Mouse (Mus musculus) olfactory bulb, adult 2 months (tissue): Measurements from ENCODE around the gene Rfx8. TPM values are rescaled to one million over a fixed set of nuclear protein-coding genes. Genes with fewer than 3 reads are reported as not detected.

Experiments used
- H3K27ac ChIP-seq: fragments of 200-500 bp; 2 replicates; pipeline ENCODE4 v1.5.1; 2012; ENCODE audit warnings: low read depth, low read length; ENCODE audit not compliant: insufficient read depth
- H3K4me1 ChIP-seq: fragments of 200-500 bp; 2 replicates; pipeline ENCODE4 v1.6.1; 2012; ENCODE audit warnings: low read length; ENCODE audit not compliant: control insufficient read depth, insufficient read depth
- H3K4me3 ChIP-seq: fragments of 200-500 bp; 2 replicates; pipeline ENCODE4 v1.5.1; 2012; ENCODE audit warnings: mild to moderate bottlenecking, low read depth, low read length, moderate library complexity; ENCODE audit not compliant: insufficient read depth
- CTCF ChIP-seq: fragments of 200-500 bp; IDR thresholded peaks from 2 replicates; pipeline ENCODE4 v1.5.1; 2012; ENCODE audit warnings: low read depth, mild to moderate bottlenecking, low read length, moderate library complexity; ENCODE audit not compliant: insufficient read depth
- POLR2A ChIP-seq: fragments of 200-500 bp; IDR thresholded peaks from 2 replicates; pipeline ENCODE4 v1.6.1; 2012; ENCODE audit warnings: mild to moderate bottlenecking, low read depth, low read length, moderate library complexity; ENCODE audit not compliant: insufficient read depth
- WGBS: fragments of 180-500 bp; shearing (Covaris S2); methylation state at CpG from one replicate; pipeline ENCODE4 v1.1.7; 2018; 5-methylcytosine and 5-hydroxymethylcytosine counted together
- polyA plus RNA-seq: library from polyadenylated mRNA; stranded (reverse); fragments of >200 nt; gene quantifications from 2 replicates; pipeline ENCODE4 v1.2.4, GENCODE M21; 2012; ENCODE audit warnings: low replicate concordance; ENCODE audit not compliant: missing spikeins, insufficient read depth, insufficient read length

Gene Rfx8
- polyA plus RNA-seq, 1 experiment, result not detected

DNA sequence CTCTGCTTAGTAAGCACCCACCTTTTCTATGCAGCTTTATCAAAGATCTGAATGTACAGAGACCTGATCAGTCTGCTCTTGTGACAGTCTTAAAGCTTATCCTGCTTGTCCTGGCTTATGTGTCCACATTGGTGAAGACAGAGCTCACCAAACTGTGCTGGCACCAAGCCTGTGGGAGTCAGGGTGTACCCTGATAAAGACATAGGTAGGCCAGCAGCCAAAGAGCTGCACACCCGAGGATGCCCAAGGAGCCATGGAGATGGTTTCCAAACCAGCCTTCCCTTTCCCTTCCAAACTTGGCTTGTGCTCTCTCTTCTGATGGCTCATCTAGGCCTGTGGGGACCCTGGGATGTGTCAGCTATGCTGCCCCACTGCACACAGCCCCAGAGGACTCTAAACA, 76.5 kb downstream of the Rfx8 start:
- peaks cover 9% of the 10 kb centered on the region; the same call in 1 of the 2 replicates for H3K4me1 ChIP-seq
- H3K27ac ChIP-seq, result no peak overlapping the region
- no peak overlapping the region for H3K4me3 ChIP-seq
- WGBS, result 91% methylated on average over 1 of the region's 1 CpGs
- no peak for TF ChIP-seq POLR2A
- no peak for TF ChIP-seq CTCF

DNA sequence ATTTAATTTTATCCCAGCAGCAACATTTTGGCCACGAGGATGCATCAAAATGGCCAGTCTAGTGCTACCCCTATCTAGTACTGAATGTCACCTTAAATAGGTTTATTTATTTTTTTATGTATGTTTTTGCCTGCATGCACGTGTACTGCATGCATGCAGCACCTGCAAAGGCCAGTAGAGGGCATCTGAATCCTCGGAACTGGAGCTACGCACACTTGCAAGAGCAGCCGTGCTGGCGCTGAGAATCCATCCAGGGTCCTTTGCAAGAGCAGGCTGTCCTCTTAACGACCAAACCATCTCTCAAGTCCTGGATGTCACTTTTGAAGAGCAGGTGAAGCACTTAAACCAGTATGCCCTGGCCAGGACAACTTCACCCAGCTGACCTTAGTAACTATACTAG, 79.1 kb downstream of the Rfx8 start:
- Histone ChIP-seq H3K4me1 (peaks cover 7% of the 10 kb centered on the region; the same call in 1 of the 2 replicates), H3K27ac (no peak overlapping the region), H3K4me3 (no peak overlapping the region)
- TF ChIP-seq CTCF (no peak), POLR2A (no peak)
- WGBS, result 90% methylated on average over 7 of the region's 7 CpGs

DNA sequence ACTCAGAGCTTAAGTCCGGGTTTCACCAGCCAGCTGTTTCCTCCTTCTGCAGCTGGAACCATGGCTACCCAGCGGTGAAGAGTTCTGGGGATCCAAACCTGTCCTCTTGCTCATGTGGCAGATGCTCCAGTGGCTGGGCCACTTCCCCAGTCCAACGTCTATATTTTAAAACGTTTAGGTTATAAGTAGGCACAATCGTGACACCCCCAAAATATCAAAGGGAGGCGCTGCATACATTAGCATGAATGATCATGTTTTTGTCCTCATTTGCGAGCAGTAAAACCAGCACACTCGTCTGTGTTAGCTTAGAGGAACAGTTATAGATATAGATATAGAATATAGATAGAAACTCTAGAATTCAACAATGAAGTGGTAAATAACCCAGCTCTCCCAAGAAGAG, 83.7 kb downstream of the Rfx8 start:
- Histone ChIP-seq H3K4me3 (no peak overlapping the region), H3K27ac (no peak overlapping the region), H3K4me1 (peaks cover 3% of the 10 kb centered on the region; the same call in 1 of the 2 replicates)
- 62% methylated on average over 8 of the region's 8 CpGs for WGBS
- no peak for TF ChIP-seq POLR2A
- TF ChIP-seq CTCF, result no peak

DNA sequence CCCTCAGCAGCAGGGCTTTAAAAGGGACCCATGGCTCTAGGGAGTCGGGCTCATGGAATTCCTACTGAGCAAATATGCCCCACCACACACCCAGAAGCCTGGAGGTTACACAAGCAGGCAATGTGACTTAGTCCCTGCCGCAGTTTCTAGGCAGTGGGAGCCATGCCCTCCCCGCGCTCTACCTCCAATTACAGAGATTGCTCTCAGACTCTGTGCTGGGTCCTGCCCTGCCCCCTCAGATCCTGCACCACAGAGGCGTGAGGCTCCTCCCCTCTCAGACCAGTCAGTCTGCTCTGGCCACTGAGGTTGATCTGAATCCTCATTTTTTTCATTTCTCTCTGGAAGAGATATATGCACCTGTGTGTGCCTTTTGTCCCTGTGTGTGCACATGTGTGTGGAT, 84.1 kb downstream of the Rfx8 start:
- Histone ChIP-seq H3K27ac (no peak overlapping the region), H3K4me3 (no peak overlapping the region), H3K4me1 (peaks cover 3% of the 10 kb centered on the region; the same call in 1 of the 2 replicates)
- TF ChIP-seq POLR2A, result no peak
- 35% methylated on average over 5 of the region's 5 CpGs for WGBS

DNA sequence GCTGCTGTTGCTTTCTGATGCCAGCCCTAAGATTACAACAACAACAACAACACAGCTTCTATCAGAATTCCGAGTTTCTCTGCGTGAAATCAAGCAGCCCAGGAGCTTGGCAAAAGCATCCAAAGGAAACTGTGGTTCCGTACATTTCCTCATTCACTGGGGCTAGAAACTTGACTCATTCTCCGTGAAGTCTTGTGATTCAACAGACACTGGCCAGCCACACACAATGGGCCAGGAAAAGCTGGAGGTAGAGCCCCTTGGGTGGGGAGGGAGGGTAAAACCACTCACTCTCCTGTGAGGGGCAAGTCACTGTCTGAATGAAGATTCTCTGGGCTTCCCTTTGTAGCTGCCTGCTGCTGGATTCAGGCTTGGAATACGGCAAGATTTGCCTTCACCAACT, 84.6 kb downstream of the Rfx8 start:
- no peak overlapping the region for H3K4me3 ChIP-seq
- TF ChIP-seq POLR2A (no peak), CTCF (no peak)
- H3K27ac ChIP-seq, result no peak overlapping the region
- peaks cover 3% of the 10 kb centered on the region; the same call in 1 of the 2 replicates for H3K4me1 ChIP-seq
- 45% methylated on average over 5 of the region's 5 CpGs for WGBS

DNA sequence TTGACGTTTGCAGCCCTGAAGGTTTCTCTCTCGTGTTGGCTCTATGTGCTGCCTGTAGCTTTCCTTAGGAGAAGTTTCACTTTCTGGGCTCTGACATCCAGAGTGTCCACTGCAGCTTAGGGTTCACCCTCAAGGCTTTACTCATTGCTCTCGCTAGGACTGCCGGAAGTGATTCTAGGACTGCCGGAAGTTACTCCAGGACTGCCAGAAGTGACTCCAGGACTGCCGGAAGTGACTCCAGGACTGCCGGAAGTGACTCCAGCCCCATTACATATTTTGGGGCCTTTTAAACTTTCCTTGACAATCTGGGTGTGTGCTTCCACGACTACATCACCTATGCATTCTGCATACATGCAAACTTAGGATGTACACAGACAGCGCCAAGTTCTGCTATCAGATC, 92.2 kb downstream of the Rfx8 start:
- no peaks in the 10 kb centered on the region for H3K4me1 ChIP-seq
- 86% methylated on average over 9 of the region's 9 CpGs for WGBS
- no peak overlapping the region for H3K4me3 ChIP-seq
- TF ChIP-seq POLR2A (no peak), CTCF (no peak)
- no peak overlapping the region for H3K27ac ChIP-seq

DNA sequence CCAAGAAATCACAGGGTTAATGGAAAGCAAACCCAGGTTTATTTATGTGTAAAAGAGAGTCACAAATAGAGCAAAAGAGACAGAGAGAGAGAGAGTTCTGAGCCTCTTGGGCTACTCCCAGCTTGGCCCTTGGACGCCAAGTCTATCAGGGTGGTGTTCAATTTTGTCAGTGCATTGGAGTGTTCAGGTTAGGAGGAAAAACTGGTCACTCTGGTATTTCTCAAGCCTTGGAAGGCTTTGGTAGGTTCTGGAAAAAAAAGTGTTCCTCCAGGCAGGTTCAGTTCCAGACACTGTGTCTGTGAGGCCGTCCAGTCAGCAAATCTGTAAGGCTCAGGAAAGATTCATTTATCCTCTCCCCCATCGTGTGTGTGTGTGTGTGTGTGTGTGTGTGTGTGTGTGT, 95.3 kb downstream of the Rfx8 start:
- TF ChIP-seq POLR2A, result no peak
- TF ChIP-seq CTCF, result no peak
- WGBS, result 74% methylated on average over 3 of the region's 3 CpGs
- no peak overlapping the region for H3K27ac ChIP-seq
- H3K4me3 ChIP-seq, result no peak overlapping the region
- H3K4me1 ChIP-seq, result no peaks in the 10 kb centered on the region

DNA sequence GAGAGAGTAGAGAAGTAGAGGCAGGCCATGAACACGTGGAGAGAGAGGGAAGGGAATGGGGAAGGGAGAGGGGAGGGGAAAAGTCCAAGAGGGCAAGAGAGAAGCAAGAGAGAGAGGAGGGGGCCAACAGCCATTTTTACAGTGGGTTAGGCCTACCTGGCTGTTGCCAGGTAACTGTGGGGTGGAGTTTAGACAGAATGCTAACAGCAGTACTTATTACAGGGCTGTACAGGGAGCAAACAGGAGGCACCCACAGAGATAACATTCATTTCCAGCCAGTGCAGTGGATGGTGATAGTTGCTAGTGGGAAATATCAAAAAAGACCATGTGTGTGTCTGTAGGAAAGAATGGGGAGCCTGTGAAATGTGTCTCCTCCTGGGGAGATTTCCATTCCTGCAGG, 97.1 kb downstream of the Rfx8 start:
- H3K4me1 ChIP-seq, result no peaks in the 10 kb centered on the region
- TF ChIP-seq CTCF (no peak), POLR2A (no peak)
- no peak overlapping the region for H3K4me3 ChIP-seq
- WGBS, result 75% methylated on average over 1 of the region's 1 CpGs
- no peak overlapping the region for H3K27ac ChIP-seq

DNA sequence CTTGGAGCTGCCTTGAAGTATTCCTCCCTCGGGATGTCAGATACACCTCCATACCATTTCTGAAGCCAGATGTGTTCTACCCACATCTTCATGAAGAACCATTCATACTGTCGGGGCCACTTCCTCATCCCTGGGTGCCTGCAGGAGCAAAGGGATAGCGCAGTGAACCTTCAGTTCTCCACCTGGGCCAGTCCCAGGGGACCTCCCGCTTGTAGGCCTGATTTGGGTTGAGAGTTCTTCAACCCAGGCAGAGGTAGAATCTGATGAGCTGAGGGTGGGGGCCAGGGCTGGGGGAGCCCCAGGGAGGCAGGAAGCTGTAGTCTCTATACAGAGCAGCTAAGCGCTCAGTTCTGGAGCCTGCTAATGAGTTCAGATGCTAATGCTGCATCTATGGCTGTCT, 97.7 kb downstream of the Rfx8 start:
- Histone ChIP-seq H3K4me1 (no peaks in the 10 kb centered on the region), H3K27ac (no peak overlapping the region), H3K4me3 (no peak overlapping the region)
- no peak for TF ChIP-seq POLR2A
- no peak for TF ChIP-seq CTCF
- WGBS, result 93% methylated on average over 5 of the region's 5 CpGs

DNA sequence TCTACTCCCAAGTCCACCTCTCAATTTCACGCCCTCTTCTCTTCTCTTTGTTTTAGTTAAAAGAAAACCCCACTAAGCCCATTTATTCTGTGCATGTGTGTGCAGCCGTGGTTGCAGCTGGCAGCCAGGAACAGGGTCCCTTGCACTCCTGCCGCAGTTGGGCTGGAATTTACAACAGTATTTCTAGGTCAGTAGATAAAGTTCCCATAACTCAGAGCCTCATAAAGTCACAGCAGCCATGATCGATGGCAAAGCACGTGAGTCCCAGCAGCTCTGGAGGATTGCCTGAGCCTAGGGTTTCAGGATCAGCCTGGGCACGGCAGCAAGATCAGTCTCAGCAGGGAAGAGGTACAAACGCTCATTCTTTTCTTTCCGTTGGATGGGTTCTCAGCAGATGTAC, 102.3 kb downstream of the Rfx8 start:
- no peak overlapping the region for H3K27ac ChIP-seq
- TF ChIP-seq CTCF (no peak), POLR2A (no peak)
- H3K4me1 ChIP-seq, result no peaks in the 10 kb centered on the region
- WGBS, result 36% methylated on average over 8 of the region's 8 CpGs
- no peak overlapping the region for H3K4me3 ChIP-seq
